Mouse (Mus musculus): ENCODE results near the gene Arhgef39. TPM values are rescaled to one million over a fixed set of nuclear protein-coding genes. Genes with fewer than 3 reads are reported as not detected.

Arhgef39 gene
- polyA plus RNA-seq, 1 experiment from 2014 or later: 50.3 TPM

GRCm38 (mm10) chr4:43506074-43506473 is 6.6 kb upstream of the Arhgef39 start:
- Histone ChIP-seq H3K27ac (no peak overlapping the region), H3K36me3 (replicated peaks) (no peaks in the 10 kb centered on the region), H3K4me1 (peaks cover 17% of the 10 kb centered on the region), H3K4me3 (replicated peaks) (no peak overlapping the region), H3K4me2 (no peak overlapping the region), H3K9ac (no peak overlapping the region), H3K27me3 (peaks cover 50% of the 10 kb centered on the region), H3K9me3 (no peaks in the 10 kb centered on the region)
- WGBS: 66% methylated on average over 8 of the region's 8 CpGs
- ATAC-seq (ENCODE audit: low FRiP score): no peak

- 88% methylated on average over 4 of the region's 4 CpGs for WGBS
- Histone ChIP-seq H3K9me3 (no peaks in the 10 kb centered on the region), H3K4me1 (peaks cover 19% of the 10 kb centered on the region), H3K27me3 (peaks cover 51% of the 10 kb centered on the region), H3K9ac (no peak overlapping the region), H3K4me2 (no peak overlapping the region), H3K27ac (no peak overlapping the region), H3K36me3 (replicated peaks) (no peaks in the 10 kb centered on the region), H3K4me3 (replicated peaks) (no peak overlapping the region)
- ATAC-seq (ENCODE audit: low FRiP score): no peak
These were observed 4.8 kb upstream of the Arhgef39 start for GRCm38 (mm10) chr4:43504269-43504668.

DNA sequence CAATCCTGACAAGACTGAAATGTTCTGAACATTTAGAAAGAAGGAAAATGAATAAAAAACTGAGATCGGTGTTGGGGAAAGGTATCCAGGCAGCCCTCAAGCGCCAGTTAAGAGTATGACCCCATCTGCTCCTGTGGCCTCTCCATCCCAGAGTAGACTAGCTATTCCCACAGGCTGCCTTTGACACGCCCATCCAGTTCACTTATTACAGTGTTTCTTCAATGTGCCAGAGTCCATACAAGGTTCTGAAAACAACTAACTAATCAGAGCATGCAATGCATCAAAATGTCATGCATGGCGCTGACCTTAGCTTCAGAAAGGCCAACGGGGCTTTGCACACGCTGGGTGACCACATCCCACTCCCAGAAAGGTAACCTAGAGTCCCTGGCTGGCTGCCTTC is 4.0 kb upstream of the Arhgef39 start:
- H3K4me1 ChIP-seq: peaks cover 19% of the 10 kb centered on the region
- H3K27ac ChIP-seq: no peak overlapping the region
- H3K27me3 ChIP-seq: peaks cover 44% of the 10 kb centered on the region
- no peaks in the 10 kb centered on the region for H3K9me3 ChIP-seq
- WGBS: 85% methylated on average over 6 of the region's 6 CpGs
- no peaks in the 10 kb centered on the region for H3K36me3 ChIP-seq (replicated peaks)
- H3K4me3 ChIP-seq (replicated peaks): no peak overlapping the region
- no peak overlapping the region for H3K9ac ChIP-seq
- H3K4me2 ChIP-seq: no peak overlapping the region
- no peak for ATAC-seq (ENCODE audit: low FRiP score)

DNA sequence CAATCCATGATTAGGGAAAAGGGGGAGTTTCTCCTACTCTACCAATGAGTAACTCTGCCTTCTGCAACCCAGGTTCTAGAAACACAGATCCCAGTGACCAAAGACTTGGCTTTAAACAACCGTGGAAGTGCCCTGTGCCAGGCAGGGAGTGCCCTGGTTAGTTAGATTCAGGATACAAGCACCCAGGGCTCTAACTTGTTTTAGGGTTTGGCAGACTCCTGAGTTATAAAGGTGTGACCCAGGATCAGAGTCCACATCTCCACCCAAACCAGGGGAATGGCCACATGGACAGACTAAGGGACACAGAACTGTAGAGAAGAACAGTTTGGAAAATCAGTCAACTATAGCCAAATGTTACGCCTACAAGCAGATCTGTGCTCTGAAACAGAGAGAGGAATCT is 3.5 kb upstream of the Arhgef39 start:
- Histone ChIP-seq H3K4me2 (no peak overlapping the region), H3K27me3 (peaks cover 39% of the 10 kb centered on the region), H3K4me3 (replicated peaks) (no peak overlapping the region), H3K27ac (no peak overlapping the region), H3K9ac (no peak overlapping the region), H3K9me3 (no peaks in the 10 kb centered on the region), H3K4me1 (peaks cover 19% of the 10 kb centered on the region), H3K36me3 (replicated peaks) (no peaks in the 10 kb centered on the region)
- 74% methylated on average over 2 of the region's 2 CpGs for WGBS
- ATAC-seq (ENCODE audit: low FRiP score): no peak

DNA sequence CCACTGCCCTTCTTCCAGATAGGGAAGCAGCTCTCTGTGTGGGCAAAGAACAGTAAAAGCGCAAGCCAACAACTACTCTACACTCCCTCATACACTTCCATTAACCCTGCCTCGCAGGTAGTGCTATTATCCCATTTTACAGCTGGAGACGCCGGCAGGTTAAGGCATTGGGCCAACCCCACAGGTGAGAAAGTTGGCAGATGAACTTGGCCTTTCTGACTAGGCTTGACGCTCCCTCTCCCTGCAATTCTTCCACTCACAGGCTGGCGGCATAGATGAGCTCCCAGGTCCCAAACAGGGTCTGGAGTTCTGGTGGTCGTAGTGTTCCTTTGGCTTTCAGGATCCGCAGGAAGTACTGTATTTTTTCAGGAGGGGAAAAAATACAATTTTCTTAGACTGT is 512 bp downstream of the Arhgef39 start:
- Histone ChIP-seq H3K36me3 (replicated peaks) (peaks cover 28% of the 10 kb centered on the region; the same call in 1 of the 2 replicates), H3K9ac (peak overlapping the region; percentile 65), H3K4me2 (peak overlapping the region; percentile 68), H3K4me1 (peaks cover 47% of the 10 kb centered on the region), H3K9me3 (no peaks in the 10 kb centered on the region), H3K27me3 (peaks cover 14% of the 10 kb centered on the region), H3K4me3 (replicated peaks) (peak overlapping the region; percentile 59), H3K27ac (no peak overlapping the region)
- 20% methylated on average over 8 of the region's 8 CpGs for WGBS
- ATAC-seq (ENCODE audit: low FRiP score): peak; percentile 39; the same call in 1 of the 2 replicates

- ATAC-seq (ENCODE audit: low FRiP score): no peak
- 81% methylated on average over 4 of the region's 4 CpGs for WGBS
- peak overlapping the region; percentile 68 for H3K4me2 ChIP-seq
- H3K9ac ChIP-seq: peak overlapping the region; percentile 65; the same call in 1 of the 2 replicates
- H3K9me3 ChIP-seq: no peaks in the 10 kb centered on the region
- H3K27ac ChIP-seq: no peak overlapping the region
- H3K4me1 ChIP-seq: peaks cover 49% of the 10 kb centered on the region
- H3K27me3 ChIP-seq: peaks cover 14% of the 10 kb centered on the region
- H3K36me3 ChIP-seq (replicated peaks): peaks cover 28% of the 10 kb centered on the region; the same call in 1 of the 2 replicates
- peak overlapping the region; percentile 59 for H3K4me3 ChIP-seq (replicated peaks)
These were observed 1.5 kb downstream of the Arhgef39 start for GRCm38 (mm10) chr4:43497946-43498345.

- WGBS: 88% methylated on average over 8 of the region's 8 CpGs
- H3K9me3 ChIP-seq: no peaks in the 10 kb centered on the region
- H3K9ac ChIP-seq: no peak overlapping the region
- no peak overlapping the region for H3K27ac ChIP-seq
- H3K4me1 ChIP-seq: peaks cover 49% of the 10 kb centered on the region
- peaks cover 28% of the 10 kb centered on the region; the same call in 1 of the 2 replicates for H3K36me3 ChIP-seq (replicated peaks)
- ATAC-seq (ENCODE audit: low FRiP score): no peak
- peaks cover 14% of the 10 kb centered on the region for H3K27me3 ChIP-seq
- H3K4me3 ChIP-seq (replicated peaks): no peak overlapping the region
- H3K4me2 ChIP-seq: peak overlapping the region; percentile 68
These were observed 2.1 kb downstream of the Arhgef39 start for GRCm38 (mm10) chr4:43497405-43497804.

- H3K4me3 ChIP-seq (replicated peaks): no peak overlapping the region
- WGBS: 48% methylated on average over 6 of the region's 6 CpGs
- H3K36me3 ChIP-seq (replicated peaks): peaks cover 28% of the 10 kb centered on the region; the same call in 1 of the 2 replicates
- no peak for ATAC-seq (ENCODE audit: low FRiP score)
- H3K9ac ChIP-seq: no peak overlapping the region
- no peaks in the 10 kb centered on the region for H3K9me3 ChIP-seq
- H3K4me2 ChIP-seq: no peak overlapping the region
- H3K27ac ChIP-seq: no peak overlapping the region
- H3K4me1 ChIP-seq: peaks cover 49% of the 10 kb centered on the region
- peaks cover 8% of the 10 kb centered on the region; the same call in 1 of the 2 replicates for H3K27me3 ChIP-seq
These were observed 2.9 kb downstream of the Arhgef39 start for GRCm38 (mm10) chr4:43496587-43496986.

GRCm38 (mm10) chr4:43493846-43494240 is 5.7 kb downstream of the Arhgef39 start:
- whole genome bisulfite sequencing: 3% methylated on average over 9 of the region's 9 CpGs
- ATAC-seq (ENCODE audit: low FRiP score): no peak
- peaks cover 41% of the 10 kb centered on the region for H3K4me1 ChIP-seq
- H3K36me3 ChIP-seq (replicated peaks): peaks cover 28% of the 10 kb centered on the region; the same call in 1 of the 2 replicates
- H3K4me3 ChIP-seq (replicated peaks): peak overlapping the region; percentile 72
- H3K27ac ChIP-seq: peak overlapping the region; percentile 93
- H3K9me3 ChIP-seq: no peaks in the 10 kb centered on the region
- peak overlapping the region; percentile 79 for H3K9ac ChIP-seq
- H3K27me3 ChIP-seq: peaks cover 3% of the 10 kb centered on the region; the same call in 1 of the 2 replicates
- peak overlapping the region; percentile 60 for H3K4me2 ChIP-seq

- H3K36me3 ChIP-seq (replicated peaks): peaks cover 28% of the 10 kb centered on the region; the same call in 1 of the 2 replicates
- H3K9ac ChIP-seq: peak overlapping the region; percentile 79
- H3K9me3 ChIP-seq: no peaks in the 10 kb centered on the region
- peak overlapping the region; percentile 60 for H3K4me2 ChIP-seq
- H3K4me3 ChIP-seq (replicated peaks): peak overlapping the region; percentile 72
- peak; percentile 91 for ATAC-seq (ENCODE audit: low FRiP score)
- peak overlapping the region; percentile 93 for H3K27ac ChIP-seq
- under 1% methylated on average over 47 of the region's 47 CpGs for WGBS
- peaks cover 36% of the 10 kb centered on the region for H3K4me1 ChIP-seq
- peaks cover 3% of the 10 kb centered on the region; the same call in 1 of the 2 replicates for H3K27me3 ChIP-seq
These were observed 6.2 kb downstream of the Arhgef39 start for GRCm38 (mm10) chr4:43493186-43493845.

GRCm38 (mm10) chr4:43492821-43493185 is 6.7 kb downstream of the Arhgef39 start, which contains the start of gene Ccdc107:
Gene Ccdc107, plus strand, starts transcription at chr4:43492900.
- H3K27ac ChIP-seq: peak within 1 kb of the TSS; percentile 93
- H3K27me3 ChIP-seq: peaks cover 3% of the 10 kb centered on the region; the same call in 1 of the 2 replicates
- peak; percentile 98 for ATAC-seq (ENCODE audit: low FRiP score)
- WGBS: under 1% methylated on average over 25 of the region's 25 CpGs
- peak within 1 kb of the TSS; percentile 60 for H3K4me2 ChIP-seq
- H3K4me1 ChIP-seq: peaks cover 31% of the 10 kb centered on the region
- H3K9me3 ChIP-seq: no peaks in the 10 kb centered on the region
- H3K4me3 ChIP-seq (replicated peaks): peak within 1 kb of the TSS; percentile 72
- peak within 1 kb of the TSS; percentile 79 for H3K9ac ChIP-seq
- peaks cover 26% of the 10 kb centered on the region; the same call in 1 of the 2 replicates for H3K36me3 ChIP-seq (replicated peaks)

GRCm38 (mm10) chr4:43492101-43492820 is 7.2 kb downstream of the Arhgef39 start:
- WGBS: 45% methylated on average over 12 of the region's 12 CpGs
- Histone ChIP-seq H3K9me3 (no peaks in the 10 kb centered on the region), H3K4me1 (peaks cover 25% of the 10 kb centered on the region), H3K9ac (no peak overlapping the region), H3K4me2 (peak overlapping the region; percentile 60), H3K36me3 (replicated peaks) (peaks cover 21% of the 10 kb centered on the region; the same call in 1 of the 2 replicates), H3K27me3 (peaks cover 3% of the 10 kb centered on the region; the same call in 1 of the 2 replicates), H3K4me3 (replicated peaks) (peak overlapping the region; percentile 72), H3K27ac (peak overlapping the region; percentile 25)
- no peak for ATAC-seq (ENCODE audit: low FRiP score)
